Mouse (Mus musculus) kidney, postnatal 0 days (tissue): ENCODE results near the gene Faim2. TPM values are rescaled to one million over a fixed set of nuclear protein-coding genes. Genes with fewer than 3 reads are reported as not detected.
A peak's percentile ranks its signal among the peaks of the same experiment; 100 is the strongest.

Experiments
- ATAC-seq: fragments of 200-750 bp; cut with Nextera tagmentation; replicated peaks from 2 replicates; pipeline ENCODE4 v1.8.0; 2017; ENCODE audit warnings: low read depth, moderate number of reproducible peaks, moderate TSS enrichment, moderate library complexity; ENCODE audit not compliant: low FRiP score
- DNase-seq: peaks from one replicate; pipeline ENCODE4 v3.0.0-alpha.2; 2016; ENCODE audit warnings: low spot score
- H3K27ac ChIP-seq: fragments of 300-500 bp; sonication (generic); 2 replicates; pipeline ENCODE4 v1.5.1; 2014; ENCODE audit warnings: mild to moderate bottlenecking
- H3K27me3 ChIP-seq: fragments of 300-500 bp; sonication (generic); 2 replicates; pipeline ENCODE4 v1.6.1; 2014; ENCODE audit warnings: low read length, mixed read lengths; ENCODE audit not compliant: insufficient read depth
- H3K36me3 ChIP-seq: fragments of 300-500 bp; sonication (generic); 2 replicates; pipeline ENCODE4 v1.6.1; 2014; ENCODE audit warnings: low read length, mixed read lengths; ENCODE audit not compliant: insufficient read depth
- H3K4me1 ChIP-seq: fragments of 300-500 bp; sonication (generic); replicated peaks from 2 replicates; pipeline ENCODE4 v1.6.1; 2014; ENCODE audit warnings: antibody characterized with exemption, low read length, mixed read lengths; ENCODE audit not compliant: insufficient read depth
- H3K4me2 ChIP-seq: fragments of 300-500 bp; sonication (generic); 2 replicates; pipeline ENCODE4 v1.6.1; 2014; ENCODE audit warnings: mild to moderate bottlenecking, low read length, moderate library complexity, mixed read lengths
- H3K4me3 ChIP-seq: fragments of 300-500 bp; sonication (generic); replicated peaks from 2 replicates; pipeline ENCODE4 v1.5.1; 2014; ENCODE audit warnings: low read depth, low read length
- H3K9ac ChIP-seq: fragments of 300-500 bp; sonication (generic); 2 replicates; pipeline ENCODE4 v1.6.1; 2014; ENCODE audit warnings: low read depth, low read length
- H3K9me3 ChIP-seq: fragments of 300-500 bp; sonication (generic); replicated peaks from 2 replicates; pipeline ENCODE4 v1.6.1; 2016; ENCODE audit warnings: low read length, inconsistent platforms, mixed read lengths
- CTCF ChIP-seq: IDR thresholded peaks from 2 replicates; pipeline ENCODE4 v1.5.1; 2016; ENCODE audit warnings: antibody characterized with exemption, low read depth, mild to moderate bottlenecking, moderate library complexity
- WGBS: fragments of 180-500 bp; shearing (Covaris S2); extraction: QIAGEN DNeasy Blood & Tissue Kit; methylation state at CpG from one replicate; pipeline ENCODE4 v1.1.7; 2014; 5-methylcytosine and 5-hydroxymethylcytosine counted together
- polyA plus RNA-seq: library from polyadenylated mRNA; unstranded; fragments of >200 nt; fragmentation: Nextera tagmentation; extraction: Ambion mirVana; gene quantifications from 2 replicates; pipeline ENCODE4 v1.2.1, GENCODE M21; 2015

Gene Faim2
- polyA plus RNA-seq, 1 experiment from 2014 or later, result 0.26 TPM

DNA sequence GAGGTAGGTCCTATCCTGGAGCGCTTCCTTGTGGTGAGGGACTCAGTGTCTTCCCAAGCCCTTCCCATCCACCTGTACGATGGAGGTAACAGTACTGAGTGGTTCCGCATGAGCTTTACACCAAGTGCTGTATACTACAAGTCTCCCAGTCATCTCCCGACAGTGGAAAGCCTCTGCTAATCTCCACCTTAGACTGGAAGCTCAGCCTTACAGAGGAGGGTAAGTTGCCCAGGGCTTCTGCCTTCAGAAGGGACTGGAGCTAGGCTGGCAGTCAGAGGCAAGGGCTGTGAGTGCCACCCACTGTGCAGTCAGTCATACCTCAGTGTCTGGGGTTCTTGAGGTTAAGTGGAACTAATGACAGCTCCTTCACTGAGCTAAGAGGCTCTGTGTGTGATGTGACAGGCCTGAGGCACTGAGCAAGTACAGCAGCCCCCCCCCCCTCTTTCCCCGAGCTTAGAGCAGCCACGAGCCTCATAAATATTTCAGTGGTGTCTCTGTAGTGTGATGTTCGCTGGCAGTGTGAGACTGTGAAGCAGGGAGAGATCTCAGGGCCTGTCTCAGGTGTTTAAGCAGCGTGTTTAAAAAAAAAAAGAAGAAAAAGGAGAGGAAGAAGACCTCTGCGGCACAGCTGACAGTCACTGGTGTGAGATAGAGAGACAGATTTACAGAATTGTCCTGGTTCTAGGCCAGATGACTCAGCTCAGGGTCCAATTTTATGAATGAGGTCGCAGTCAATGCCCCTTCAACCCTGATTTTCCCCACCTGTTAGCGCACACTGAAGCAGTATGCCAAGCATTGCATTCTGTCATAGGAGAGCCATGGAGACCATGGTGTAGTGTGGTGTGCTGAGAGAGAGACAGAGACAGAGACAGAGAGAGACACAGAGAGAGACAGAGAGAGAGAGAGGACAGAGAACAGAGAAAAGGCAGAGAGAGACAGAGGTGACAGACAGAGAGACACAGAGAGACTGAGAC lies 9.2 kb upstream of the Faim2 start:
- WGBS, result 39% methylated on average over 11 of the region's 11 CpGs
- ATAC-seq (no peak), DNase-seq (no peak)
- Histone ChIP-seq H3K9ac (no peak overlapping the region), H3K27ac (no peak overlapping the region), H3K27me3 (no peaks in the 10 kb centered on the region), H3K4me1 (no peaks in the 10 kb centered on the region), H3K4me3 (no peak overlapping the region), H3K36me3 (no peaks in the 10 kb centered on the region), H3K4me2 (no peak overlapping the region), H3K9me3 (no peaks in the 10 kb centered on the region)
- no peak for TF ChIP-seq CTCF

DNA sequence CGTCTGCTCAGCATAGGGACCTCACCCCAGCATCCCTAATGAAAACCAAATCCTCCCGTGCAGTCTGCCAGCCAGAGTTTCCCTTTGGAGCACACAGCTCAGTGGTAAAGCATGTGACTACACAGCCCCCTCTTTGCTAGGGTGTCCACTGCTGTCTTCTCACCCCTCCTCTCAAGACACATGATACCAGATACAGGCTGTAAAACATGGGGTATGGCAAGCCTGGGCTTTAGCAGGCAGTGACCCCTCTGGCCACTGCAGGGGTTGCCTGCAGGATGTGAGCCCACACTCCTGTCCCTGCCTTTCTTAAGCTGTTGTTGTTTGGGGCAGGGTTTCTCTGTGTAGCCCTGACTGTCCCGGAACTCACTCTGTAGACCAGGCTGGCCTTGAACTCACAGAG lies 4.1 kb upstream of the Faim2 start:
- no peaks in the 10 kb centered on the region for H3K4me1 ChIP-seq
- H3K27me3 ChIP-seq, result no peaks in the 10 kb centered on the region
- no peak overlapping the region for H3K4me3 ChIP-seq
- H3K9ac ChIP-seq, result no peak overlapping the region
- ATAC-seq (peak; percentile 82), DNase-seq (peak; percentile 86)
- H3K9me3 ChIP-seq, result no peaks in the 10 kb centered on the region
- peak; percentile 52 for TF ChIP-seq CTCF
- H3K27ac ChIP-seq, result no peak overlapping the region
- H3K4me2 ChIP-seq, result no peak overlapping the region
- 45% methylated on average over 3 of the region's 3 CpGs for WGBS
- H3K36me3 ChIP-seq, result no peaks in the 10 kb centered on the region

DNA sequence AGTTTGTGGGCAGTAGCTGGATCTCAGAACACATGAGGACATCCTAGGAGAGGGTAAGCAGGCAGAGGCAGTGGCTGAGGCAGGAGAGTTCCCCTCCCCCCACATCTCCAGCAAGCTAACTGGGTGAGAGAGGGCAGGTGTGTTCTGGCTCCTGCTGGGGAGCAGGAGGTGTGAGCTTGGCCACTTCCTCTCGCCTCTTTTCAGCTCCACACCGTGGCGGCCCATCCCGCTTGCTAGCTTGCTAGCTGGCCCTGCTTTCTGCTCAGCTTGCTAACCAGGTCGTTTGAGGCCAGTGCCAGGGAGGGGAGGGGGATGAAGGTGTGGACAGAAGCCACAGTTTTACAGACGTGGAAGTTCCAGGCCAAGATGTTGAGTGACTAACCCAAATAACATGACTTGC lies 3.2 kb upstream of the Faim2 start:
- Histone ChIP-seq H3K27me3 (no peaks in the 10 kb centered on the region), H3K4me1 (no peaks in the 10 kb centered on the region), H3K36me3 (no peaks in the 10 kb centered on the region), H3K9me3 (no peaks in the 10 kb centered on the region), H3K4me2 (no peak overlapping the region), H3K4me3 (no peak overlapping the region), H3K27ac (no peak overlapping the region), H3K9ac (no peak overlapping the region)
- DNase-seq, result no peak
- WGBS, result 39% methylated on average over 6 of the region's 6 CpGs
- TF ChIP-seq CTCF, result no peak
- ATAC-seq, result no peak

DNA sequence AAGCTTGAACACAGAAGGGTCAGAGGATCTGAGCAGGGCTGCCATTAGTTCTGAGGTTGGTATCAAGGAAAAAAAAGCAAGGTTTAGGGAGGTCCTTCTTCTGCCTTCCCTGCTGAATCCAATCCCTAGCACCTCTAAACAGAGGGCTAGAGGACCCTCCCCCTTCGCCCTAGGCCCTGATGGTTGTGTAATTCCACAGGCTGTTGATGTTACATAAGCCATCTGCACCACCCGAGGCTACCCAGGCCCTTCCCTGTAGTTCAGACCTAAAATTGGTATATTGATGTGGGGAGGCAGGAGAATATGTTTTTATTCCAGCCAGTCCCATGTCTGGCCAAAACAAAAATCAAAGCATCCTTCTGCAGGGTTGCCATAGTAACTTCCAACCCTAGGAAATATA lies 1.3 kb downstream of the Faim2 start:
- no peak overlapping the region for H3K4me3 ChIP-seq
- H3K27ac ChIP-seq, result no peak overlapping the region
- H3K27me3 ChIP-seq, result no peaks in the 10 kb centered on the region
- no peak for TF ChIP-seq CTCF
- no peaks in the 10 kb centered on the region for H3K36me3 ChIP-seq
- WGBS, result 53% methylated on average over 2 of the region's 2 CpGs
- H3K4me2 ChIP-seq, result no peak overlapping the region
- H3K9me3 ChIP-seq, result no peaks in the 10 kb centered on the region
- H3K9ac ChIP-seq, result no peak overlapping the region
- no peaks in the 10 kb centered on the region for H3K4me1 ChIP-seq
- ATAC-seq, result no peak
- no peak for DNase-seq

DNA sequence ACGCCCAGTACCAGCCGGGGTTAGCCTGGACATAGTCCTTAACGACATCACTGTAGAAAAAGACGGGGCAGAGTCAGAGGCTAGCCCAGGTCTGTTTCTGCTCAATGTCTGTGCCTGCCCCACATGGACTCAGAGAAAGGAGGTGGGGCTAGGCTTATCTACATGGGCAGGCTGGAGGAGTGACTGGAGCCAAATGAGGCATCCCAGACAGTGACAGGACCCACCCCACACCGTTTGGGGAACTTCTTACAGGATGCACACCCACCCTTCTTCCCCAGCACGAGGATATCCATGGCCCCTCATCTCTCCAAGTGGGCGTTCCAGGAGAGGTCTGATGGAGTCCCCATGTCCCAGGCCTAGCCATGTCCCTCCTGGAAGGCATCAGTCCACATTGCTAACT lies 7.7 kb downstream of the Faim2 start:
- H3K9ac ChIP-seq, result no peak overlapping the region
- ATAC-seq (no peak), DNase-seq (no peak)
- no peak overlapping the region for H3K4me3 ChIP-seq
- TF ChIP-seq CTCF, result no peak
- no peaks in the 10 kb centered on the region for H3K36me3 ChIP-seq
- H3K4me1 ChIP-seq, result no peaks in the 10 kb centered on the region
- H3K4me2 ChIP-seq, result no peak overlapping the region
- no peaks in the 10 kb centered on the region for H3K9me3 ChIP-seq
- no peak overlapping the region for H3K27ac ChIP-seq
- 74% methylated on average over 7 of the region's 7 CpGs for whole genome bisulfite sequencing
- H3K27me3 ChIP-seq, result no peaks in the 10 kb centered on the region; the same call in 1 of the 2 replicates

DNA sequence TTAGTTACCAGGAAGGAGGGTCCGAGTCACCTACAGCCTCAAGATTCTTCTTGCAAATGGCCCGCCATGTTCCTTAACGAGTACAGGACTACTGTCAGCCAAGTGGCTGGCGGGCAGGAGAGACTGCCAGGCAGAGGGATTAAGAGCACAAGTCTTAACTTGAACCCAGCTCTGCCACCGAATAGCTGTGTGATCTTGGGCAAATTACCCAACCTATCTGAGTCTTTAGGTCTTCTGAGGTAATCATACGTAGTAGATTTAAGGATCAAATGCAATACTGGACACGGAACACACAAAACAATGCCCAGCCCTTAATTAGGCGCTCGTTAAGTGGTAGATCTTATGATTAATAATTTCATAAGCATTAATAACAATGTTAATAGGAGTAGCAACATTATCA lies 8.3 kb downstream of the Faim2 start:
- Histone ChIP-seq H3K36me3 (no peaks in the 10 kb centered on the region), H3K9me3 (no peaks in the 10 kb centered on the region), H3K27me3 (no peaks in the 10 kb centered on the region; the same call in 1 of the 2 replicates), H3K9ac (no peak overlapping the region), H3K4me3 (no peak overlapping the region), H3K4me1 (no peaks in the 10 kb centered on the region), H3K4me2 (no peak overlapping the region), H3K27ac (no peak overlapping the region)
- 95% methylated on average over 9 of the region's 9 CpGs for WGBS
- TF ChIP-seq CTCF, result no peak
- no peak for DNase-seq
- no peak for ATAC-seq
